Mouse (Mus musculus) bone marrow, adult 2 months (tissue): ENCODE data around the gene Tac2.

Experiments used
- CTCF ChIP-seq: fragments of 200-500 bp; IDR thresholded peaks from 2 replicates; pipeline ENCODE4 v1.5.1; 2011; ENCODE audit warnings: low read length, control low read depth; ENCODE audit not compliant: control insufficient read depth, insufficient read depth
- POLR2A ChIP-seq: fragments of 200-500 bp; IDR thresholded peaks from 2 replicates; pipeline ENCODE4 v1.6.1; 2011; ENCODE audit warnings: low read depth, mild to moderate bottlenecking, control low read depth, low read length, borderline replicate concordance; ENCODE audit not compliant: control insufficient read depth

DNA sequence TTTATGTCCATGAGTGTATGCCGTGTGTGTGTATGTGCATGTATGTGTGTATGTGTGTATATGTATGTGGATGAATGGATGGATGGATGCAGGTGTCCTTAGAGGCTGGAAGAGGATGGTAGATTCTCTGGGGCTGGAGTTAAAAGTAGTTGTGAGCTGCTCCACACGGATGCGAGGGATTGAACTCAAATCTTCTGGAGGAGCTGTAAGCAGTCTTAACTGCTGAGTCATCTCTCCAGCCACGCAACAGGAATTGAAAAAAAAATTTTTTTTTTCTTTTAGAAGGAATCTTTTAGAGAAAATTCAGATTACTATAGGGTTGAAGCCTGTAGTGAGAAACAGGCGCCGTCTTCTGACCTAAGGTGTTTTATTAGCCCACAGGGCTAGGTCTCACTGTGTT lies 41.4 kb upstream of the Tac2 start:
- TF ChIP-seq POLR2A = no peak
- no peak for TF ChIP-seq CTCF
